Mouse (Mus musculus) embryonic facial prominence, embryonic 13.5 days (tissue): ENCODE data around the gene Hydin. TPM values are rescaled to one million over a fixed set of nuclear protein-coding genes. Genes with fewer than 3 reads are reported as not detected.

Source experiments
- ATAC-seq: fragments of 200-750 bp; cut with Nextera tagmentation; 2 replicates; pipeline ENCODE4 v1.8.0; 2017; ENCODE audit warnings: low read depth; ENCODE audit not compliant: insufficient number of reproducible peaks, insufficient read depth, low FRiP score, low TSS enrichment
- H3K27ac ChIP-seq: fragments of 300-500 bp; sonication (generic); 2 replicates; pipeline ENCODE4 v1.5.1; 2015; ENCODE audit warnings: moderate library complexity, mild to moderate bottlenecking, inconsistent platforms
- H3K27me3 ChIP-seq: fragments of 300-500 bp; sonication (generic); 2 replicates; pipeline ENCODE4 v1.6.1; 2015; ENCODE audit warnings: mild to moderate bottlenecking, inconsistent platforms
- H3K36me3 ChIP-seq: fragments of 300-500 bp; sonication (generic); 2 replicates; pipeline ENCODE4 v1.6.1; 2015; ENCODE audit warnings: mild to moderate bottlenecking, inconsistent platforms
- H3K4me1 ChIP-seq: fragments of 300-500 bp; sonication (generic); 2 replicates; pipeline ENCODE4 v1.6.1; 2015; ENCODE audit warnings: inconsistent platforms
- H3K4me2 ChIP-seq: fragments of 300-500 bp; sonication (generic); 2 replicates; pipeline ENCODE4 v1.6.1; 2015; ENCODE audit warnings: moderate library complexity, mild to moderate bottlenecking, inconsistent platforms
- H3K4me3 ChIP-seq: fragments of 300-500 bp; sonication (generic); 2 replicates; pipeline ENCODE4 v1.5.1; 2015; ENCODE audit warnings: mild to moderate bottlenecking, inconsistent platforms
- H3K9ac ChIP-seq: fragments of 300-500 bp; sonication (generic); 2 replicates; pipeline ENCODE4 v1.6.1; 2015; ENCODE audit warnings: mild to moderate bottlenecking, inconsistent platforms
- H3K9me3 ChIP-seq: fragments of 300-500 bp; sonication (generic); 2 replicates; pipeline ENCODE4 v1.6.1; 2016; ENCODE audit warnings: inconsistent platforms
- WGBS: fragments of 180-500 bp; shearing (Covaris S2); methylation state at CpG from one replicate; pipeline ENCODE4 v1.1.7; 2015; ENCODE audit warnings: mixed read lengths; 5-methylcytosine and 5-hydroxymethylcytosine counted together
- polyA plus RNA-seq: library from polyadenylated mRNA; unstranded; fragments of >200 nt; fragmentation: Nextera tagmentation; extraction: Ambion mirVana; gene quantifications from 2 replicates; pipeline ENCODE4 v1.2.1, GENCODE M21; 2015

The Hydin gene
- polyA plus RNA-seq: 0.08 and 0.12 TPM in 2 replicates

DNA sequence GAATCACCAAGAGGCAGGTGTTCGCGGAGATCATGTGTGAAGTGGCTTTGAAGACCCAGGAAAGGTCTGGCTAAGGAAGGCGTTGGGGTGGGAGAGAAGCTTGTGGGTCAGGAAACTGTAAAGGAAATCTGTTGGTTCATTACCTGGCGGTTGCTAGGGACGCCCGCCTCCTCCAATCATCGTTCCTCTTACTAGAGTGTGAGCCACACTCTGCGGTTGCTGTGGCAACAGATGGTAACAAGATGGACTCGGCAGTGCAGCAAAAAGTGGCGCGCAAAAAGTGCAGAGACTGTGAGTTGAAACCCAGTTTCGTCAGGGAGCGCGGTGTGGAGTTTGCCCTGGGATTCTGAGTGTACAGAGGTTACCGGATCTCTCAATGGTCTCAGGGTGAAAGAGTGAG lies at the start of gene Hydin:
Gene Hydin (plus strand): TSS at position 237 of the 400 bp plus-strand sequence.
- peak within 1 kb of the TSS; percentile 65 for H3K9ac ChIP-seq
- no peaks in the 10 kb centered on the region for H3K9me3 ChIP-seq
- H3K27me3 ChIP-seq: no peaks in the 10 kb centered on the region; the same call in 1 of the 2 replicates
- under 1% methylated on average over 15 of the region's 15 CpGs for WGBS
- peaks cover 13% of the 10 kb centered on the region for H3K4me1 ChIP-seq
- H3K36me3 ChIP-seq: no peaks in the 10 kb centered on the region
- peak; percentile 89 for ATAC-seq
- H3K27ac ChIP-seq: no peak within 1 kb of the TSS
- peak within 1 kb of the TSS; percentile 74 for H3K4me2 ChIP-seq
- H3K4me3 ChIP-seq: peak within 1 kb of the TSS; percentile 46

DNA sequence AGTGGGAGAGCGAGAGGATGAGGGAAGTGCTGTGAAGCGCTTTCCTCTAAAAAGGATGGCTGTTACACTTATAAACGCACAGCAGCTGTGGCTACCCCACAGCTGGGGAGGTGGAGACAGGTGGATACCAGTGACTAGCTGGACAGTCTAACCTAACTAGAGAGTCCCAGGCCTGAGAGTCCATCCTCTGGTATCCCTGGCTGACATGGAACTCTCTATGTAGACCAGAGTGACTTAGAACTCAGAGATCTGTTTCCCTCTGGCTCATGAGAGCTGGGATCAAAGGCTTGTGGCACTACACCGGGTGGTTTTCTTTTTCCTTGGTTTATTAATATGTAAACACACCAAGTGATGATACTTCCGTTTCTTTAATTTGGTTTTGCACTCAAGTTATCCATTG lies 49.6 kb upstream of the Hydin start:
- WGBS: 30% methylated on average over 5 of the region's 5 CpGs
- H3K27ac ChIP-seq: no peak overlapping the region
- no peak for ATAC-seq

DNA sequence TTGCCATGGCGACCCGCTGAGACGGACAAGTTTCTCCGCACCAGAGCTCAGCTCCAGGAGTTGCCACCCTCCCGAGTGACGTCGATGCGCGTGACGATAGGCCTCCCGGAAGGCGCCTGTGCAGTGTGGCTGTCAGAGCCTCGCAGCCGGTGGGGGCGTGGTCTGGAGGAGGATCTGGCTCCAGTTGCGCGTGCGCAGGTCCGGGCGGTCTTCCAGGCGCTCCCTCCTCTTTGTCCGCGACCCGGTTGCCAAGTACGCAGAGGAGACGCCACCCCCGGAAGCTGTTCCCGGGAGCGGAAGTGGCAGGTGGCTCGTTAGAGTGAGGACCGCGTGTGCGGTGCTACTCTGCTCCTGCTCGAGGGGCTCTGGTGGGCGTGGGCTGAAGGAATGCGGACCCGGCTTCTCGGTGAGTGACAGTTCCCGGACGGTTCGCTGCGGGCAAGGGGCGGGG lies 49.1 kb upstream of the Hydin start:
- peak overlapping the region; percentile 68 for H3K4me2 ChIP-seq
- no peaks in the 10 kb centered on the region for H3K27me3 ChIP-seq
- peaks cover 9% of the 10 kb centered on the region; the same call in 1 of the 2 replicates for H3K4me1 ChIP-seq
- WGBS: under 1% methylated on average over 43 of the region's 43 CpGs
- H3K9ac ChIP-seq: peak overlapping the region; percentile 58
- H3K27ac ChIP-seq: no peak overlapping the region
- peak; percentile 99 for ATAC-seq
- H3K4me3 ChIP-seq: peak overlapping the region; percentile 58
- H3K9me3 ChIP-seq: no peaks in the 10 kb centered on the region
- H3K36me3 ChIP-seq: peaks cover 20% of the 10 kb centered on the region

More for the DNA sequence above, 49.6 kb upstream of the Hydin start:
- peak overlapping the region; percentile 68 for H3K4me2 ChIP-seq
- H3K9me3 ChIP-seq: no peaks in the 10 kb centered on the region
- peaks cover 15% of the 10 kb centered on the region for H3K36me3 ChIP-seq
- peak overlapping the region; percentile 58 for H3K4me3 ChIP-seq
- peak overlapping the region; percentile 17; the same call in 1 of the 2 replicates for H3K9ac ChIP-seq
- no peaks in the 10 kb centered on the region for H3K27me3 ChIP-seq
- peaks cover 9% of the 10 kb centered on the region; the same call in 1 of the 2 replicates for H3K4me1 ChIP-seq

DNA sequence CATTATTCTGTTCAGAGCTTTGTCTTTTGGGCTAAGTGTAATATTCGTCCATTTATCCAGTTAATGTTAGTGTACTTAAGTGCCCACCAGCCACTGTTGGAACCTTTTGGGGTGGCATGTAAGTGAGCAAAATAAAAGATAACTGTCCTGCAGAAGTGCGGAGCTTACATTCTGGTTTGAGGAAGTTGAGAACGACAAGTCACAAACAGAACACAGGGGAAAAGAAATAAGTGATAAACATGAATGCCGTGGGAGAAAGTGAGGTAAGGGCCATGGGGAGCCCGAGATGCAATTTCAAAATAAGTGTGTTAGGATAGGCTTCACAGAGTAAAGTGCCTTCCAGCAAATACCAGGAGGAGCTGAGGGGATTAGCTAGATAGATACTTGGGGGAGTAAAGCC lies 48.3 kb upstream of the Hydin start:
- Histone ChIP-seq H3K4me3 (peak overlapping the region; percentile 58), H3K9ac (peak overlapping the region; percentile 58; the same call in 1 of the 2 replicates), H3K27ac (no peak overlapping the region), H3K9me3 (no peaks in the 10 kb centered on the region), H3K4me2 (peak overlapping the region; percentile 68), H3K4me1 (peaks cover 9% of the 10 kb centered on the region; the same call in 1 of the 2 replicates), H3K36me3 (peaks cover 28% of the 10 kb centered on the region), H3K27me3 (no peaks in the 10 kb centered on the region)
- ATAC-seq: no peak
- 72% methylated on average over 5 of the region's 5 CpGs for WGBS

DNA sequence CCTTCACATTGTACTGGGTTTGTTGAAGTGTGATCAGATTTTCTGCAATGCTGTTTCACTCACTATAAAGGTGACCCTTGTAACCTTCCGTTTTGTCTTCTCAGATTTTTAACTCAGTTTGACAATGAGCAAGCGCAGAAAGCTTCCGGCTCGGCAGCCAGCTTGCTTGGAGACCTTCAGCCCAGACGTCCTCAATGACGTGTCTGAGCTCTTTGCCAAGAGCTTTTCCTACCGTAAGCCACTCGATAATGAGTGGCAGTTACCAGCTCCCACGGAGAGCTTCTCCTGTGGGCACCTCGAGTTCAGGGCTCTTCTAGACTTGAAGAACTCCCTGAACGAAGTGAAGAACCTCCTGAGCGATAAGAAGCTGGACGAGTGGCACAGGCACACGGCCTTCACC lies 45.8 kb upstream of the Hydin start:
- WGBS: 91% methylated on average over 14 of the region's 14 CpGs
- no peak for ATAC-seq
- Histone ChIP-seq H3K27me3 (no peaks in the 10 kb centered on the region), H3K36me3 (peaks cover 36% of the 10 kb centered on the region), H3K4me1 (peaks cover 9% of the 10 kb centered on the region; the same call in 1 of the 2 replicates), H3K9ac (no peak overlapping the region), H3K9me3 (no peaks in the 10 kb centered on the region), H3K27ac (no peak overlapping the region), H3K4me2 (no peak overlapping the region), H3K4me3 (no peak overlapping the region)

DNA sequence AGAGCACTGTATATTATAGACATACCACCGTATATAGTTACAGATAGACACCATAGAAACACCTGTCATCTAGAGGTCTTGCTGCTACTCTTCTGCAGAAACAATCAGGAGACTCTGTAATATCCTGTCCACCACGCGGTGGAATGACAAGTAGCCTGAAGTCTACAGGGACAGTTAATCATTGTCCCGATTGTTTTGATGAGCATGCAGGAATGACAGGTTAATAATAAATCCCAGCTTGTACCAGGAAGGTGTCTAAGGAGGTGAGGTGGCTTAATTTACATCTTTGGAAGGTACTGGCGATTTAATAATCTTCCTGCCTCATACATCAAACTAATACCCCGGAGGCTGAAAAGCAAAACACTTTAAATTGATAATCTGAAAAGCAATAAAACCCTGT lies 36.0 kb upstream of the Hydin start:
- Histone ChIP-seq H3K4me2 (no peak overlapping the region), H3K36me3 (no peaks in the 10 kb centered on the region), H3K4me3 (no peak overlapping the region), H3K9me3 (no peaks in the 10 kb centered on the region), H3K27ac (no peak overlapping the region), H3K4me1 (no peaks in the 10 kb centered on the region), H3K27me3 (no peaks in the 10 kb centered on the region), H3K9ac (no peak overlapping the region)
- 81% methylated on average over 6 of the region's 6 CpGs for WGBS
- no peak for ATAC-seq

DNA sequence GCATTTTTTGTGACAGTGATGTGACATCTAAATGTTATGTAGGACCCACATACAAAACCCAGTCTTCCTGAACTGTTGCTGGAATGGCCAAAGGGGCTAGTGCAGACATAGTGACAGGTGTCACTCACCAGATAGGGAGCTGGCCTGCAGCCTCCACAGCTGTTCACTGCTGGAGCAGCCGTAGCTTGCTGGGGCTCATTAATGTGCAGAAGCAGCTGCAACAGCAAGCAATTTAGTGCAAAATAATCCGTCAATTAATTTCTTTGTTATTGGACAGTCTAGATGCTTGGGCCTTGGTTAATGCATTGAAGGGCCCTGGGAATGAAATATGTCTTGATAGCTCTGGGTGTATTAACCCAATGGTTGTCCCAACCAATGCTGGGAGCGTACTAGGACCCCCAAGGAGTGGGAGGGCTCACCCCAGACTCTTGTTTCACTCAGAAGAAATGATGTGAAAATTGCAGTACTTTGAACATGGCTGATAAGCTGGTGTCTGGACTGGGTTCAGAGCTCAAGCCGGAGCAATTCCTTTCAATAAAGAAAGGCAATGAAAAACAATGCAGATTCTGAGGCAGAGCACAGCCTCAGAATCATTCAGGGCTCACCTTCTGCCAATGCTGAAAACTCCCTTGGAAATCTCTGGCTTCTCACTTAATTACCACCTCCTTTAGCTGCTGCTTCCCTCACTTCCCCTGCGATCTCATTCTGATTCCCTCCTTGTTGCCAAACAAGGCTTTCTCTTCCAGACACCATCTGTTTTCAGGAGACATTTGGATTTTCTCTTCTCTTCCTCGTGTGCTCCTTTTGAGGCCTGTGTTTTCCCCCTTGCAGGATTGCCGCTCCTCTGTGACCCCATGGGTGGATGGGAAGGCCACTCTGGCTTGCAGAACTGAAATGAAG lies 24.2 kb upstream of the Hydin start:
- H3K27ac ChIP-seq: no peak overlapping the region
- 55% methylated on average over 7 of the region's 7 CpGs for WGBS
- ATAC-seq: no peak

DNA sequence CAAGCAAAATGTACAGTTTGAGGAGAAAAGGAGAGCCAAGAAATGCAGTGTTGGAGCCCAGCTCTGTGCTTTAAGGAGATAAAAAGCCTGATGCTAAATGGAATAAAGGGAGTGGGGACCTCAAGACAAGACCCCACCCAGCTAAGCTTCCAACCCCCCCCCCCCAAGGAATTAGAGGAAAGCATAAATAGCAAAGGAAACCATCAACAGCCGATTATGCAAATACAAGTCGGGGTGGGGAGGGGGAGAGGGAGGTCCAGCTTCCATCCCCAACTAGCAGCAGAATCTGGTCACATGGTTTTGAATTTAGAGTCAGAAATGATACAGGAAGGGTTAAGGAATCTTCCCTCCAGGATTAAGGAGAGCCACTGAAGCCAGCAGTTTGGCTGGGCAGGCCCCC lies 22.2 kb upstream of the Hydin start:
- Histone ChIP-seq H3K4me1 (no peaks in the 10 kb centered on the region), H3K36me3 (no peaks in the 10 kb centered on the region), H3K9me3 (no peaks in the 10 kb centered on the region), H3K9ac (no peak overlapping the region), H3K27me3 (no peaks in the 10 kb centered on the region), H3K4me2 (no peak overlapping the region), H3K27ac (no peak overlapping the region), H3K4me3 (no peak overlapping the region)
- WGBS: 67% methylated on average over 2 of the region's 2 CpGs
- ATAC-seq: no peak

More for the DNA sequence above, 24.2 kb upstream of the Hydin start:
- Histone ChIP-seq H3K9me3 (no peaks in the 10 kb centered on the region), H3K4me1 (no peaks in the 10 kb centered on the region), H3K27me3 (no peaks in the 10 kb centered on the region), H3K9ac (no peak overlapping the region), H3K4me3 (no peak overlapping the region), H3K36me3 (no peaks in the 10 kb centered on the region), H3K4me2 (no peak overlapping the region)

DNA sequence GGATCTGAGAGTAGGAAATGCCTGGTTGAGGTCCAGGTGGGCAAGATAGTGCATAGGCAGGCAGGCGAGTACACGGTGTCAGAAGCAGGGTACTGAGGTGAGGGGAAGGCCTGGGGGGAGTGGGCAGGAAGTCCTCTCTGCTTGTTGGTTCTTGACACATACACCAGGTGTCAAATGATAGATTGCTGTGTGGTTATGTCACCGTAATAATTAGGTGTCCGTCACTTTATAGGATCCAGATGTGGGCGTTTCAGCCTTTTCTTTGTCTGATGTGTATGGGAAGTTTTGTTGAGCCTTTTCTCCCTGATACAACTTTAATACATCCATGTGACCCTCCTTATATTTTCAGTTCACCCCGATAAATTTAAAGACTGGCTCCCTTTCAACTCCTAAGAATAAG lies 19.5 kb upstream of the Hydin start:
- H3K36me3 ChIP-seq: no peaks in the 10 kb centered on the region
- H3K4me1 ChIP-seq: no peaks in the 10 kb centered on the region
- 53% methylated on average over 6 of the region's 6 CpGs for WGBS
- H3K27ac ChIP-seq: no peak overlapping the region
- no peak overlapping the region for H3K4me2 ChIP-seq
- H3K9me3 ChIP-seq: no peaks in the 10 kb centered on the region
- no peaks in the 10 kb centered on the region for H3K27me3 ChIP-seq
- no peak for ATAC-seq
- H3K4me3 ChIP-seq: no peak overlapping the region
- H3K9ac ChIP-seq: no peak overlapping the region

DNA sequence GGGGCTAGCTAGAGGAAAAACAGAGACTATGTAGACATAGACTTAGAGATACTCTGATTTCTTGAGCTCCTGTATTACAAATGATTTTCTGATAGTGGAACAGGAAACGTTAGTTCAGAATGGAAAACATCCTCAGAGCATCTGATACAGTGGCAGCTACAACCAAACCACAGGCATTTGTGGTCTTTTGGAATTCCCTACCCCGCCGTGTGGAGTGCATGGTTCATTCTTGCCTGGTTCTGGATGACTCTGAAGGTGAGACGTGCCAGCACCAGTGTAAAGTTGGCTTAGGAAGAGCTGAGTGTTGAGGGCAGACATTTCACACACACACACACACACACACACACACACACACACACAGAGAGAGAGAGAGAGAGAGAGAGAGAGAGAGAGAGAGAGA lies 12.8 kb upstream of the Hydin start:
- 39% methylated on average over 4 of the region's 4 CpGs for WGBS
- ATAC-seq: no peak
- no peaks in the 10 kb centered on the region for H3K4me1 ChIP-seq

DNA sequence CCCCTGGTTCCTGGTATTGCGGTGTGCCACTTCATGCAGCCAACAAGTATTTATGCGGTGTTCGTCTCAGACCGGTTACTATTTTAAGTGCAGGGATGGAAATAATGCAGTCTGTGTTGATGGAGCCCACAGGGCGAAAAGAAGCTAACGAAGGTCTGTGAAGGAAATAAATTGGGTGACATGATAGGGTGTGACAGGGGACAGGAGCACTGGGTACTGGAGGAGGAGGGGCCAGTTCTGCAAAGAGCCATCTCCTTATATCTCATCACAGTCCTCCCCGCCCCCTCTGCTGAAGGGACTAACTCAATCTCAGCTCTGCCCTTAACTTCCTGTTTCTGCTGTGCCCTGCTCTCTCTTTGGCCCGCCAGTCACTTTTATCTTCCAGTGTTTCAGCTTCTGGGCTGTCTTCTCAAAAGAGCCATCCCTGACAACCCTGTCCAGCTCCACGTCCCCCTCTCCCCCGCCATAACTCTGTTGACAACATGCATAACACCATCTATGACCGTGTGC lies 926 bp upstream of the Hydin start:
- ATAC-seq: no peak
- no peaks in the 10 kb centered on the region for H3K36me3 ChIP-seq
- no peaks in the 10 kb centered on the region; the same call in 1 of the 2 replicates for H3K27me3 ChIP-seq
- H3K4me1 ChIP-seq: peaks cover 13% of the 10 kb centered on the region
- no peak overlapping the region for H3K9ac ChIP-seq
- H3K4me2 ChIP-seq: no peak overlapping the region
- no peaks in the 10 kb centered on the region for H3K9me3 ChIP-seq
- H3K27ac ChIP-seq: no peak overlapping the region
- H3K4me3 ChIP-seq: no peak overlapping the region
- 64% methylated on average over 11 of the region's 11 CpGs for WGBS

More for the DNA sequence above, 12.8 kb upstream of the Hydin start:
- H3K9me3 ChIP-seq: no peaks in the 10 kb centered on the region
- no peak overlapping the region for H3K27ac ChIP-seq
- no peaks in the 10 kb centered on the region for H3K27me3 ChIP-seq
- no peaks in the 10 kb centered on the region for H3K36me3 ChIP-seq
- H3K4me3 ChIP-seq: no peak overlapping the region
- H3K4me2 ChIP-seq: no peak overlapping the region
- H3K9ac ChIP-seq: no peak overlapping the region
